Mouse (Mus musculus): Measurements from ENCODE around the gene Abcg8. TPM values are rescaled to one million over a fixed set of nuclear protein-coding genes. Genes with fewer than 3 reads are reported as not detected.
A peak's percentile ranks its signal among the peaks of the same experiment; 100 is the strongest.

The Abcg8 gene
- polyA plus RNA-seq, 1 experiment from 2014 or later = 47.4 TPM

DNA sequence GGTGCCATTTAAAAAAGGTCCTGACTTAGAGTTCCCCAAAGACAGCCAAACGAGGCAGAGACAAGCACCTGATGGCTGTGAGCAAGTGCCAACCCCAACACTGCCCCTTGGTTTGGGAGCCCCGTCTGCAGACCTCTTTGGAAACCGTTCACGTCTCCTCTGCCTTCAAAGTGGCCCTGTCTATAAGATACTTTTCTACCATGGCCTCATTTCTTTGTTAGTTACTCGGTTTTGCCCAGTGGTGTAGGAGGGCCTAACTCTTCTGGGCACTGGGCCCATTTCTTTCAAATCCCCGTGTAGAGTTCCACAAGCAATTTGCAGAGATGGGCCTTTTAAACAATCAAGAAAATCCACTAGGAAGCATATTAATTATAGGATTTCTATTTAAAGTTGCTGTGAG, 71.1 kb downstream of the Abcg8 start:
- H3K4me1 ChIP-seq (replicated peaks; ENCODE audit: control insufficient read depth, insufficient read depth, low read length) = peaks cover 7% of the 10 kb centered on the region; the same call in 1 of the 2 replicates

GRCm38 (mm10) chr17:84748152-84748682, 72.1 kb downstream of the Abcg8 start:
- Histone ChIP-seq H3K4me2 (replicated peaks; ENCODE audit: low read depth) (no peak overlapping the region), H3K9me3 (ENCODE audit: control insufficient read depth) (no peaks in the 10 kb centered on the region), H3K36me3 (ENCODE audit: control insufficient read depth, insufficient read depth) (peaks cover 29% of the 10 kb centered on the region), H3K9ac (ENCODE audit: low read depth, low read length) (no peak overlapping the region), H3K27ac (ENCODE audit: low read depth, low read length) (0 out of 2 replicates have a peak overlapping the region, but pooled peaks have one; percentile 5), H3K4me1 (replicated peaks; ENCODE audit: control insufficient read depth, insufficient read depth, low read length) (peaks cover 7% of the 10 kb centered on the region; the same call in 1 of the 2 replicates), H3K27me3 (replicated peaks; ENCODE audit: control insufficient read depth, insufficient read depth, low read length) (no peaks in the 10 kb centered on the region), H3K4me3 (ENCODE audit: low read depth, low read length) (no peak overlapping the region)
- WGBS = 58% methylated on average over 9 of the region's 9 CpGs
- peak; percentile 58 for ATAC-seq
- TF ChIP-seq CTCF (IDR thresholded peaks at IDR 0.05; ENCODE audit: low read depth) = no peak

More for the DNA sequence above, 71.1 kb downstream of the Abcg8 start:
- Histone ChIP-seq H3K9me3 (ENCODE audit: control insufficient read depth) (no peaks in the 10 kb centered on the region), H3K4me2 (replicated peaks; ENCODE audit: low read depth) (no peak overlapping the region), H3K36me3 (ENCODE audit: control insufficient read depth, insufficient read depth) (peaks cover 24% of the 10 kb centered on the region), H3K27me3 (replicated peaks; ENCODE audit: control insufficient read depth, insufficient read depth, low read length) (no peaks in the 10 kb centered on the region), H3K27ac (ENCODE audit: low read depth, low read length) (peak overlapping the region; percentile 28; the same call in 1 of the 2 replicates), H3K4me3 (ENCODE audit: low read depth, low read length) (no peak overlapping the region), H3K9ac (ENCODE audit: low read depth, low read length) (no peak overlapping the region)
- no peak for ATAC-seq
- TF ChIP-seq CTCF (IDR thresholded peaks at IDR 0.05; ENCODE audit: low read depth) = no peak
- 66% methylated on average over 6 of the region's 6 CpGs for WGBS

DNA sequence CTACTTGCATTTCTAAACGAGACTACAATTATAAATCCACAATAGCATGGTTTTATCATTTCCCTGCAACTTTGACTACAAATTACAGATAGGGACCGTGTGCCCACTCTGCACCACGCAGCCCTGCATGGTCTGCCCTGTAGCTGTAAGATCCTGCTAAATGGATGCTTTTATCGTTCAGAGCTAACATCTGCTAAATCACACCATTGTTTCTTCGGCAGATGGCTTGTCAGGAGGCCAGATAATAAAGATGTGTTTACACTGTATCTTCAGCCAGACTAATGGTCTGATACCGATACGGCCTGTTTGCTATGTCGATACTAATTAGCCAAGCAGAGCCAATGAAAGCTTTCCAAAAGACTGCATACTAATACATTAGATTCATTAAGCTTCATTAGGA, 73.2 kb downstream of the Abcg8 start:
- no peak overlapping the region for H3K4me3 ChIP-seq (ENCODE audit: low read depth, low read length)
- no peak for TF ChIP-seq CTCF (IDR thresholded peaks at IDR 0.05; ENCODE audit: low read depth)
- 44% methylated on average over 8 of the region's 8 CpGs for WGBS

More for the DNA sequence above, 73.2 kb downstream of the Abcg8 start:
- peaks cover 7% of the 10 kb centered on the region; the same call in 1 of the 2 replicates for H3K4me1 ChIP-seq (replicated peaks; ENCODE audit: control insufficient read depth, insufficient read depth, low read length)
- H3K36me3 ChIP-seq (ENCODE audit: control insufficient read depth, insufficient read depth) = peaks cover 33% of the 10 kb centered on the region
- no peak overlapping the region for H3K9ac ChIP-seq (ENCODE audit: low read depth, low read length)
- ATAC-seq = no peak
- no peaks in the 10 kb centered on the region for H3K27me3 ChIP-seq (replicated peaks; ENCODE audit: control insufficient read depth, insufficient read depth, low read length)
- no peak overlapping the region for H3K27ac ChIP-seq (ENCODE audit: low read depth, low read length)
- H3K4me2 ChIP-seq (replicated peaks; ENCODE audit: low read depth) = no peak overlapping the region
- H3K9me3 ChIP-seq (ENCODE audit: control insufficient read depth) = no peaks in the 10 kb centered on the region

Other genes with a start within 250 kb of the Abcg8 start
- 1.3 and 1.5 TPM in 2 replicates for gene Thada, start 210.1 kb upstream of the Abcg8 start, polyA plus RNA-seq (2015; fragmentation: Nextera tagmentation; extraction: Ambion mirVana)
- 2.4 and 2.8 TPM in 2 replicates for gene Plekhh2, start 164.4 kb upstream of the Abcg8 start, polyA plus RNA-seq (2015; fragmentation: Nextera tagmentation; extraction: Ambion mirVana)
- gene Dync2li1, start 49.8 kb upstream of the Abcg8 start, polyA plus RNA-seq (2015; fragmentation: Nextera tagmentation; extraction: Ambion mirVana) = 10.1 and 11.4 TPM in 2 replicates
- gene Abcg5, start 6.7 kb downstream of the Abcg8 start, polyA plus RNA-seq (2015; fragmentation: Nextera tagmentation; extraction: Ambion mirVana) = 59.8 and 68.3 TPM in 2 replicates
- 15.3 and 15.9 TPM in 2 replicates for gene Lrpprc, start 114.5 kb downstream of the Abcg8 start, polyA plus RNA-seq (2015; fragmentation: Nextera tagmentation; extraction: Ambion mirVana)

Data from intestine, postnatal 0 days (tissue).